Mouse (Mus musculus): Measurements from ENCODE around the gene Slc17a9.
A peak's percentile ranks its signal among the peaks of the same experiment; 100 is the strongest.
"Not testable (repeated sequence)": the region's sequence is repeated elsewhere in the genome, so short reads cannot be mapped to it uniquely, and the experiment has no call there.

Slc17a9 gene

GRCm38 (mm10) chr2:180710276-180711155, 14.5 kb upstream of the Slc17a9 start:
- DNase-seq: no peak

- DNase-seq: no peak
These were observed 13.5 kb upstream of the Slc17a9 start for GRCm38 (mm10) chr2:180711527-180711926.

- DNase-seq: no peak
These were observed 12.9 kb upstream of the Slc17a9 start for GRCm38 (mm10) chr2:180712037-180712689.

GRCm38 (mm10) chr2:180722748-180723147, 2.3 kb upstream of the Slc17a9 start:
- not testable (repeated sequence) for DNase-seq

GRCm38 (mm10) chr2:180723865-180724264, 1.2 kb upstream of the Slc17a9 start:
- no peak for DNase-seq

- DNase-seq: no peak
These were observed 333 bp downstream of the Slc17a9 start for GRCm38 (mm10) chr2:180725414-180725778.

- no peak for DNase-seq
These were observed 980 bp downstream of the Slc17a9 start for GRCm38 (mm10) chr2:180725856-180726629.

- DNase-seq: no peak
These were observed 1.8 kb downstream of the Slc17a9 start for GRCm38 (mm10) chr2:180726658-180727442.

GRCm38 (mm10) chr2:180727613-180728021, 2.6 kb downstream of the Slc17a9 start:
- DNase-seq: no peak

GRCm38 (mm10) chr2:180731036-180731435, 6.0 kb downstream of the Slc17a9 start:
- DNase-seq: no peak

GRCm38 (mm10) chr2:180731984-180732383, 6.9 kb downstream of the Slc17a9 start:
- no peak for DNase-seq

GRCm38 (mm10) chr2:180735232-180735631, 10.2 kb downstream of the Slc17a9 start:
- DNase-seq: no peak

GRCm38 (mm10) chr2:180737984-180738383, 12.9 kb downstream of the Slc17a9 start:
- no peak for DNase-seq

- DNase-seq: no peak
These were observed 15.3 kb downstream of the Slc17a9 start for GRCm38 (mm10) chr2:180740349-180740748.

- DNase-seq: no peak
These were observed 16.4 kb downstream of the Slc17a9 start for GRCm38 (mm10) chr2:180741421-180741820.

- DNase-seq: no peak
These were observed 17.8 kb downstream of the Slc17a9 start for GRCm38 (mm10) chr2:180742820-180743219.

GRCm38 (mm10) chr2:180743321-180743720, 18.3 kb downstream of the Slc17a9 start:
- DNase-seq: no peak

GRCm38 (mm10) chr2:180745248-180745927, 20.3 kb downstream of the Slc17a9 start:
- DNase-seq: peak; percentile 89

- peak; percentile 19 for DNase-seq
These were observed 21.6 kb downstream of the Slc17a9 start for GRCm38 (mm10) chr2:180746569-180747192.

- DNase-seq: no peak
These were observed 23.8 kb downstream of the Slc17a9 start for GRCm38 (mm10) chr2:180748904-180749303.

- no peak for DNase-seq
These were observed 30.1 kb downstream of the Slc17a9 start for GRCm38 (mm10) chr2:180754976-180755688.

Measured in kidney, postnatal 14 days (tissue).